In the genomic region with DNA sequence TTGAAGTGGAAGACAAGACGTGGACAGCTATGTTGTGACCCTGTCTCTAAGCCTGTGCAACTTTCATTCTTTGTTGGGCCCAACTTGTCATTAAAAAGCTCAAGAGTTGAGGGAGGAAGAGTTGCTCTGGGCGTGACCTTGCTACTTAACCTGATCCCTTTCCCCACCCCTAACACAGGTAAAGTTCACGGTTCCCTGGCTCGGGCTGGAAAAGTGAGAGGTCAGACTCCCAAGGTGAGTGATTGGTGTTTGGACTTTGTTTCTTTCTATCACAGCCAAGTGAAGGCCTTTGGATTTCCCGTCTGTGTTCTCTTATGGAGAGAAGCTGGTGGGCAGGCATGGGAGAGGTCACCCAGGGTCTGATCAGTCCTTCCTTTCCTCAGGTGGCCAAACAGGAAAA, we compare ENCODE assay signal across 8 mouse cellular contexts. TPM values are rescaled to one million over a fixed set of nuclear protein-coding genes. Genes with fewer than 3 reads are reported as not detected.
A peak's percentile ranks its signal among the peaks of the same experiment; 100 is the strongest.
DNase-seq lines count a peak whose midpoint lies in the region; ATAC-seq and TF ChIP-seq lines count a peak whose summit lies in the region.

No protein-coding gene starts in this region.

- peak overlapping the region; percentile 82 for H3K27ac ChIP-seq in liver, adult 2 months (replicated peaks; ENCODE audit: insufficient read depth, low read depth, low read length)
- H3K27ac ChIP-seq in forebrain, embryonic 10.5 days, result no peak overlapping the region
- H3K27ac ChIP-seq in kidney, postnatal 0 days, result peak overlapping the region; percentile 55
- no peak overlapping the region for H3K27ac ChIP-seq in neural tube, embryonic 15.5 days (replicated peaks)

- H3K4me3 ChIP-seq in liver, adult 2 months (ENCODE audit: insufficient read depth, low read depth, low read length), result peak overlapping the region; percentile 87
- peak overlapping the region; percentile 85 for H3K4me3 ChIP-seq in forebrain, embryonic 10.5 days
- H3K4me3 ChIP-seq in kidney, postnatal 0 days (replicated peaks; ENCODE audit: low read depth, low read length), result peak overlapping the region; percentile 92
- H3K4me3 ChIP-seq in neural tube, embryonic 15.5 days (replicated peaks), result peak overlapping the region; percentile 91

- no peak for TF ChIP-seq CTCF in liver, adult 2 months (IDR thresholded peaks at IDR 0.05; ENCODE audit: low read depth, low read length)
- TF ChIP-seq CTCF in kidney, postnatal 0 days (IDR thresholded peaks at IDR 0.05; ENCODE audit: low read depth), result no peak

- H3K9ac ChIP-seq in liver, adult 2 months (ENCODE audit: low read depth, low read length), result peak overlapping the region; percentile 91
- H3K9ac ChIP-seq in kidney, postnatal 0 days (ENCODE audit: low read depth, low read length), result peak overlapping the region; percentile 92; the same call in 1 of the 2 replicates
- H3K9ac ChIP-seq in neural tube, embryonic 15.5 days (replicated peaks), result no peak overlapping the region

- peak overlapping the region; percentile 81 for H3K4me2 ChIP-seq in kidney, postnatal 0 days (ENCODE audit: low read length)
- H3K4me2 ChIP-seq in neural tube, embryonic 15.5 days, result peak overlapping the region; percentile 83

- no peaks in the 10 kb centered on the region; the same call in 1 of the 2 replicates for H3K79me2 ChIP-seq in liver, adult 2 months (ENCODE audit: control insufficient read depth, insufficient read depth, low read length)

- H3K27me3 ChIP-seq in liver, adult 2 months (ENCODE audit: control insufficient read depth, insufficient read depth, low read length), result no peaks in the 10 kb centered on the region
- H3K27me3 ChIP-seq in forebrain, embryonic 10.5 days (ENCODE audit: poor library complexity, severe bottlenecking), result no peaks in the 10 kb centered on the region
- H3K27me3 ChIP-seq in kidney, postnatal 0 days (ENCODE audit: insufficient read depth, low read length), result no peaks in the 10 kb centered on the region
- H3K27me3 ChIP-seq in neural tube, embryonic 15.5 days (replicated peaks), result no peaks in the 10 kb centered on the region

- DNase-seq in liver, adult 2 months (ENCODE audit: extremely low read depth, low read depth, low spot score), result peak; percentile 80
- no peak for DNase-seq in liver
- DNase-seq in forebrain, embryonic 10.5 days (ENCODE audit: extremely low spot score, low spot score), result no peak
- no peak for DNase-seq in kidney, postnatal 0 days (ENCODE audit: low spot score)
- no peak for DNase-seq in gastrocnemius, postnatal 10 days
- no peak for DNase-seq in spleen, adult 12 weeks (ENCODE audit: low spot score)
- DNase-seq in adrenal gland, adult (ENCODE audit: inconsistent age in 2 of 2, low spot score in 1 of 2), result no peak

- WGBS in liver, adult 2 months, result 20% methylated on average over 5 of the region's 5 CpGs
- WGBS in forebrain, embryonic 10.5 days, result 86% methylated on average over 5 of the region's 5 CpGs
- WGBS in kidney, postnatal 0 days, result 79% methylated on average over 5 of the region's 5 CpGs
- 87% methylated on average over 5 of the region's 5 CpGs for WGBS in neural tube, embryonic 15.5 days

- H3K9me3 ChIP-seq in forebrain, embryonic 10.5 days, result no peaks in the 10 kb centered on the region
- H3K9me3 ChIP-seq in kidney, postnatal 0 days (replicated peaks; ENCODE audit: low read length), result no peaks in the 10 kb centered on the region
- no peaks in the 10 kb centered on the region for H3K9me3 ChIP-seq in neural tube, embryonic 15.5 days (replicated peaks)

- no peak for TF ChIP-seq POLR2A in liver, adult 2 months (IDR thresholded peaks at IDR 0.05; ENCODE audit: extremely low read depth, insufficient read depth, low read length)

- no peak for ATAC-seq in kidney, postnatal 0 days (replicated peaks; ENCODE audit: low FRiP score, low read depth)
- no peak for ATAC-seq in neural tube, embryonic 15.5 days (ENCODE audit: low FRiP score)

- H3K36me3 ChIP-seq in liver, adult 2 months (ENCODE audit: control insufficient read depth, insufficient read depth, low read length), result peaks cover 13% of the 10 kb centered on the region; the same call in 1 of the 2 replicates
- H3K36me3 ChIP-seq in forebrain, embryonic 10.5 days (replicated peaks), result peaks cover 58% of the 10 kb centered on the region
- peaks cover 13% of the 10 kb centered on the region for H3K36me3 ChIP-seq in kidney, postnatal 0 days (ENCODE audit: insufficient read depth, low read length)
- peaks cover 27% of the 10 kb centered on the region for H3K36me3 ChIP-seq in neural tube, embryonic 15.5 days

- H3K4me1 ChIP-seq in liver, adult 2 months (ENCODE audit: control insufficient read depth, insufficient read depth, low read length), result peaks cover 24% of the 10 kb centered on the region
- peaks cover 49% of the 10 kb centered on the region for H3K4me1 ChIP-seq in forebrain, embryonic 10.5 days
- H3K4me1 ChIP-seq in kidney, postnatal 0 days (replicated peaks; ENCODE audit: insufficient read depth, low read length), result peaks cover 17% of the 10 kb centered on the region
- H3K4me1 ChIP-seq in neural tube, embryonic 15.5 days, result peaks cover 57% of the 10 kb centered on the region

RNA-seq across cellular contexts. Expression of a gene that starts 1.3 kb away (rescaled TPM):
- total RNA-seq in liver, adult 2 months (2014; rRNA removed), result 455 and 560 TPM in 2 replicates
- 715 and 820 TPM in 2 replicates for polyA plus RNA-seq in liver, adult 2 months (2012; rRNA removed)
- 829 and 865 TPM in 2 replicates for polyA plus RNA-seq in forebrain, embryonic 10.5 days (2016; fragmentation: Nextera tagmentation; extraction: Ambion mirVana)
- polyA plus RNA-seq in kidney, postnatal 0 days (2015; fragmentation: Nextera tagmentation; extraction: Ambion mirVana), result 940 and 1,050 TPM in 2 replicates
- 522 and 591 TPM in 2 replicates for polyA plus RNA-seq in neural tube, embryonic 15.5 days (2015; fragmentation: Nextera tagmentation; extraction: Ambion mirVana)
- total RNA-seq in gastrocnemius, postnatal 10 days (2021), result 100 to 1,000 TPM; 669 to 708 TPM

RNA-seq across cellular contexts. Expression of a gene that starts 1.4 kb away (rescaled TPM):
- total RNA-seq in liver, adult 2 months (2014; rRNA removed), result 27.1 and 27.2 TPM in 2 replicates
- polyA plus RNA-seq in liver, adult 2 months (2012; rRNA removed), result 13.6 and 16.8 TPM in 2 replicates
- polyA plus RNA-seq in forebrain, embryonic 10.5 days (2016; fragmentation: Nextera tagmentation; extraction: Ambion mirVana), result 89.4 and 92.1 TPM in 2 replicates
- 66.2 and 69.0 TPM in 2 replicates for polyA plus RNA-seq in kidney, postnatal 0 days (2015; fragmentation: Nextera tagmentation; extraction: Ambion mirVana)
- polyA plus RNA-seq in neural tube, embryonic 15.5 days (2015; fragmentation: Nextera tagmentation; extraction: Ambion mirVana), result 60.1 and 66.9 TPM in 2 replicates
- 10 to 100 TPM; 34.1 to 36.3 TPM for total RNA-seq in gastrocnemius, postnatal 10 days (2021)

RNA-seq across cellular contexts. Expression of a gene that starts 2.0 kb away (rescaled TPM):
- total RNA-seq in liver, adult 2 months (2014; rRNA removed), result 10.9 and 12.6 TPM in 2 replicates
- 52.6 and 52.7 TPM in 2 replicates for polyA plus RNA-seq in liver, adult 2 months (2012; rRNA removed)
- polyA plus RNA-seq in forebrain, embryonic 10.5 days (2016; fragmentation: Nextera tagmentation; extraction: Ambion mirVana), result 35.1 and 38.7 TPM in 2 replicates
- polyA plus RNA-seq in kidney, postnatal 0 days (2015; fragmentation: Nextera tagmentation; extraction: Ambion mirVana), result 42.3 and 47.6 TPM in 2 replicates
- polyA plus RNA-seq in neural tube, embryonic 15.5 days (2015; fragmentation: Nextera tagmentation; extraction: Ambion mirVana), result 30.4 and 31.2 TPM in 2 replicates
- 10 to 100 TPM; 10.6 to 11.0 TPM for total RNA-seq in gastrocnemius, postnatal 10 days (2021)

RNA-seq across cellular contexts. Expression of a gene that starts 9.2 kb away (rescaled TPM):
- 185 and 210 TPM in 2 replicates for total RNA-seq in liver, adult 2 months (2014; rRNA removed)
- polyA plus RNA-seq in liver, adult 2 months (2012; rRNA removed), result 433 and 503 TPM in 2 replicates
- polyA plus RNA-seq in forebrain, embryonic 10.5 days (2016; fragmentation: Nextera tagmentation; extraction: Ambion mirVana), result 31.0 and 32.2 TPM in 2 replicates
- 17.0 and 19.1 TPM in 2 replicates for polyA plus RNA-seq in kidney, postnatal 0 days (2015; fragmentation: Nextera tagmentation; extraction: Ambion mirVana)
- 51.2 and 61.6 TPM in 2 replicates for polyA plus RNA-seq in neural tube, embryonic 15.5 days (2015; fragmentation: Nextera tagmentation; extraction: Ambion mirVana)
- total RNA-seq in gastrocnemius, postnatal 10 days (2021), result 1 to 10 TPM; 4.7 to 5.8 TPM

RNA-seq across cellular contexts. Expression of a gene that starts 12.6 kb away (rescaled TPM):
- 7.6 and 15.2 TPM in 2 replicates for total RNA-seq in liver, adult 2 months (2014; rRNA removed)
- 53.0 and 64.7 TPM in 2 replicates for polyA plus RNA-seq in liver, adult 2 months (2012; rRNA removed)
- 30.8 and 32.2 TPM in 2 replicates for polyA plus RNA-seq in forebrain, embryonic 10.5 days (2016; fragmentation: Nextera tagmentation; extraction: Ambion mirVana)
- polyA plus RNA-seq in kidney, postnatal 0 days (2015; fragmentation: Nextera tagmentation; extraction: Ambion mirVana), result 25.0 and 26.8 TPM in 2 replicates
- 31.4 and 34.3 TPM in 2 replicates for polyA plus RNA-seq in neural tube, embryonic 15.5 days (2015; fragmentation: Nextera tagmentation; extraction: Ambion mirVana)
- total RNA-seq in gastrocnemius, postnatal 10 days (2021), result 10 to 100 TPM; 18.4 to 22.1 TPM

Comparison
In these comparisons a context has a peak if more than half of its experiments do, and no peak if none do; other contexts are left out.
1. H3K27ac ChIP-seq: peak in liver, adult 2 months (single experiment) and kidney, postnatal 0 days (single experiment); none in forebrain, embryonic 10.5 days (single experiment) and neural tube, embryonic 15.5 days (single experiment).
2. Peak in every context shown above with its lines, with median percentiles within 50 percentile points of each other: H3K4me3 ChIP-seq.